Mouse (Mus musculus): ENCODE data around the gene Spsb3.

DNA sequence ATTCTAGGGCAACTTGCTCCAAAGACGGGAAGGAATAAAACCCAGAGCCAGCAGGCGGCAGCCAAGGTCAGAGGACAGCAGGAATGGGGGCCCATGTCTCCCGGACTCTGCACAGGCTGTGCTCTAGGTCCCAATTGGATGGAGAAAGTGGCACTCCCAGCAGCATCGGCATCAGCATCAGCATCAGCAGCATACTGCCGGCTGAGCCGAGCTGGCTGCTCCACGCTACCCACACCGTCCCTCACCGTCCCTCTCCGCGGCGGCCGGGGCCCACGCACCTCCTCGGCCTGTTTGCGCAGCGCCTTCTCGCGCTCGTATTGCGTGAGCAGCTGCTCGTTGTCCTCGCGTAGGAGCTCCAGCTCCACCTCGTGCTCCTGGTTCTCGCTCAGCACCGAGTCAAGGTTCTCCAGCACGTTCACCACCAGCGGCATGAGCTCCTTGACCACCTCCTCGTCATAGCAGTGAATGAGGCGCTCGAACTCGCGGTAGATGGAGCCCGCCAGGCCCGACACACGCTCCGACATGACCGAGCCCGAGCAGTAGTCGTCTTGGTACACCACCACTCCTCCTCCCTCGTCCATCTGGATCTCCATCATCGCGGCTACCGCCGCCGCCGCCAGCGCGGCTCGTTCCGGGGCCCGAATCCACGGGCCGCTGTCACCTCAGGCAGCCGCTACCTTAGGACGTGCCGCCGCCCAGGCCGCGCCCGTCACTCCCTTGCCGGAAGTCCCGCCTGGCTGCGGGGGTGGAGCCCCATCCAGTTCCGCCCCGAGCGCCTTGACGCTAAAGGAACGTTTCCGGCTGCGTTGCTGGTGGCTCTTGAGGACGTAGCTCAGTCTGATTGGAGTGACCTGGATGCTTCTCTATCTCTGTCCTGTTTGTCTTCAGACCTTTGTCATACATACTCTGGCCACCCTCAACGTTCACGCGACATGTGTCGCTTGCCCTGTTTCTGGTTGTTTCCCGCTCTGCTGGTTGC, 50.1 kb downstream of the Spsb3 start, which contains the start of gene Mapk8ip3:
- peak; percentile 38; the same call in 1 of the 2 replicates for TF ChIP-seq ZNF384 (IDR thresholded peaks at IDR 0.05; ENCODE audit: low read depth, low read length)
- no peak; the same call in 1 of the 2 replicates for TF ChIP-seq SIN3A (IDR thresholded peaks at IDR 0.05; ENCODE audit: low read length)
- no peak for TF ChIP-seq USF2 (IDR thresholded peaks at IDR 0.05; ENCODE audit: borderline replicate concordance in 1 of 2, insufficient read depth in 1 of 2, low read depth in 1 of 2, low read length in 2 of 2)
- TF ChIP-seq ZKSCAN1 (IDR thresholded peaks at IDR 0.05; ENCODE audit: low read depth, low read length) = no peak
- no peak for TF ChIP-seq EP300 (IDR thresholded peaks at IDR 0.05; ENCODE audit: low read depth in 1 of 2, low read length in 2 of 2)
- TF ChIP-seq CTCF (IDR thresholded peaks at IDR 0.05 in 2 of 3, conservative IDR thresholded peaks at IDR 0.05 in 1 of 3; ENCODE audit: control insufficient read depth in 1 of 3, insufficient read depth in 1 of 3, low read depth in 2 of 3, low read length in 3 of 3, poor library complexity in 1 of 3, severe bottlenecking in 1 of 3) = peak in 2 of 3 experiments; percentile 25 to 32; a peak in 2 of 6 replicates
- no peak for TF ChIP-seq CHD2 (IDR thresholded peaks at IDR 0.05; ENCODE audit: low read length)
- no peak for TF ChIP-seq POLR2AphosphoS5 (IDR thresholded peaks at IDR 0.05; ENCODE audit: borderline replicate concordance, low read depth, low read length)
- TF ChIP-seq E2F4 (IDR thresholded peaks at IDR 0.05; ENCODE audit: borderline replicate concordance, low read depth, low read length) = no peak
- peak; percentile 67 to 69 for TF ChIP-seq POLR2A (IDR thresholded peaks at IDR 0.05; ENCODE audit: control insufficient read depth in 1 of 2, insufficient read depth in 1 of 2, low read depth in 1 of 2, low read length in 2 of 2, poor library complexity in 1 of 2)
- TF ChIP-seq TAL1 (IDR thresholded peaks at IDR 0.05; ENCODE audit: low read length) = no peak
- peak; percentile 63; the same call in 1 of the 2 replicates for TF ChIP-seq MAX (IDR thresholded peaks at IDR 0.05; ENCODE audit: low read length)
- no peak for TF ChIP-seq USF1 (IDR thresholded peaks at IDR 0.05; ENCODE audit: low read depth, low read length)
